Mouse (Mus musculus) left cerebral cortex, adult 11 months (tissue): ENCODE measurements around the gene Fyn.
A peak's percentile ranks its signal among the peaks of the same experiment; 100 is the strongest.

ENCODE experiments used
- DNase-seq: peaks from one replicate; pipeline ENCODE4 v3.0.0; 2022; ENCODE audit warnings: low spot score

The Fyn gene

GRCm38 (mm10) chr10:39368572-39369135, at the start of gene Fyn:
TSS of gene Fyn (plus strand) at chr10:39368855.
- no peak for DNase-seq

GRCm38 (mm10) chr10:39320798-39321622, 47.6 kb upstream of the Fyn start:
- DNase-seq, result no peak

GRCm38 (mm10) chr10:39321623-39321985, 47.1 kb upstream of the Fyn start:
- DNase-seq, result no peak

GRCm38 (mm10) chr10:39322143-39322542, 46.5 kb upstream of the Fyn start:
- no peak for DNase-seq

- DNase-seq, result no peak
Measured at GRCm38 (mm10) chr10:39324291-39324690, 44.4 kb upstream of the Fyn start.

- DNase-seq, result no peak
Measured at GRCm38 (mm10) chr10:39328661-39329060, 40.0 kb upstream of the Fyn start.

- no peak for DNase-seq
Measured at GRCm38 (mm10) chr10:39334320-39334719, 34.3 kb upstream of the Fyn start.

- DNase-seq, result no peak
Measured at GRCm38 (mm10) chr10:39335880-39336279, 32.8 kb upstream of the Fyn start.

- no peak for DNase-seq
Measured at GRCm38 (mm10) chr10:39339189-39339968, 29.3 kb upstream of the Fyn start.

GRCm38 (mm10) chr10:39339969-39340236, 28.8 kb upstream of the Fyn start:
- DNase-seq, result no peak

- DNase-seq, result no peak
Measured at GRCm38 (mm10) chr10:39343551-39343950, 25.1 kb upstream of the Fyn start.

GRCm38 (mm10) chr10:39345921-39346320, 22.7 kb upstream of the Fyn start:
- DNase-seq, result no peak

- DNase-seq, result no peak
Measured at GRCm38 (mm10) chr10:39349781-39350364, 18.8 kb upstream of the Fyn start.

GRCm38 (mm10) chr10:39364196-39364595, 4.5 kb upstream of the Fyn start:
- no peak for DNase-seq

- DNase-seq, result peak; percentile 93
Measured at GRCm38 (mm10) chr10:39369502-39369931, 862 bp downstream of the Fyn start.

GRCm38 (mm10) chr10:39369977-39370785, 1.5 kb downstream of the Fyn start:
- no peak for DNase-seq

GRCm38 (mm10) chr10:39370786-39371221, 2.1 kb downstream of the Fyn start:
- DNase-seq, result no peak

GRCm38 (mm10) chr10:39371467-39371866, 2.8 kb downstream of the Fyn start:
- DNase-seq, result no peak

GRCm38 (mm10) chr10:39371991-39372390, 3.3 kb downstream of the Fyn start:
- DNase-seq, result no peak

GRCm38 (mm10) chr10:39376676-39377075, 8.0 kb downstream of the Fyn start:
- no peak for DNase-seq

GRCm38 (mm10) chr10:39377219-39377618, 8.6 kb downstream of the Fyn start:
- no peak for DNase-seq
